Mouse (Mus musculus) T-helper 17 cell (primary cell): ENCODE measurements around the gene Med12.

Source experiments
- in situ Hi-C, 2 experiments: fragments of 300-600 bp; cut with MboI, MseI; formaldehyde crosslinking; loops; 1 replicate in 1 of 2; 2 replicates in 1 of 2; pipeline ENCODE4 v1.15.1; 2025; ENCODE audit warnings: high pct_unique_total_duplicates in 2 of 2

Med12 gene

GRCm38 (mm10) chrX:101273875-101274738, at the start of gene Med12:
Gene Med12, plus strand, starts transcription at chrX:101274030.
- in situ Hi-C loops, result no loop called here

GRCm38 (mm10) chrX:101245011-101245410, 28.8 kb upstream of the Med12 start:
- in situ Hi-C loops, result no loop called here

GRCm38 (mm10) chrX:101253952-101254729, 19.7 kb upstream of the Med12 start, which contains the start of gene Foxo4:
Gene Foxo4, plus strand, starts transcription at chrX:101254528.
- in situ Hi-C loops, result no loop called here

GRCm38 (mm10) chrX:101254740-101255139, 19.1 kb upstream of the Med12 start:
- in situ Hi-C loops, result loop anchor here in 1 of 2 experiments (5.0 kb wide), 1 partner anchor 78 kb away; no protein-coding TSS in a partner anchor

- in situ Hi-C loops, result loop anchor here in 1 of 2 experiments (5.0 kb wide), 1 partner anchor 76 kb away; no protein-coding TSS in a partner anchor
These were observed 17.2 kb upstream of the Med12 start for GRCm38 (mm10) chrX:101256603-101257002.

GRCm38 (mm10) chrX:101260441-101261325, 13.1 kb upstream of the Med12 start:
- in situ Hi-C loops, result no loop called here

GRCm38 (mm10) chrX:101263892-101264291, 9.9 kb upstream of the Med12 start, which contains the start of gene Gm614:
Gene Gm614, minus strand, starts transcription at chrX:101263992.
- in situ Hi-C loops, result no loop called here

GRCm38 (mm10) chrX:101266631-101267030, 7.2 kb upstream of the Med12 start:
- in situ Hi-C loops, result no loop called here

- in situ Hi-C loops, result no loop called here
These were observed 5.6 kb upstream of the Med12 start, which contains the start of gene Il2rg for GRCm38 (mm10) chrX:101268025-101268754. Gene Il2rg, minus strand, starts transcription at chrX:101268255.

GRCm38 (mm10) chrX:101268755-101269124, 5.1 kb upstream of the Med12 start, which contains the start of gene Gm20489:
Gene Gm20489, minus strand, starts transcription at chrX:101269023.
- in situ Hi-C loops, result no loop called here

- in situ Hi-C loops, result no loop called here
These were observed 420 bp upstream of the Med12 start for GRCm38 (mm10) chrX:101273410-101273809.

- in situ Hi-C loops, result no loop called here
These were observed 9.0 kb downstream of the Med12 start for GRCm38 (mm10) chrX:101282813-101283212.

GRCm38 (mm10) chrX:101285534-101285933, 11.7 kb downstream of the Med12 start:
- in situ Hi-C loops, result no loop called here

GRCm38 (mm10) chrX:101285953-101286670, 12.3 kb downstream of the Med12 start:
- in situ Hi-C loops, result no loop called here

GRCm38 (mm10) chrX:101287543-101287942, 13.7 kb downstream of the Med12 start:
- in situ Hi-C loops, result no loop called here

- in situ Hi-C loops, result no loop called here
These were observed 14.6 kb downstream of the Med12 start for GRCm38 (mm10) chrX:101288432-101288831.

- in situ Hi-C loops, result no loop called here
These were observed 15.2 kb downstream of the Med12 start for GRCm38 (mm10) chrX:101289037-101289436.

- in situ Hi-C loops, result no loop called here
These were observed 16.3 kb downstream of the Med12 start for GRCm38 (mm10) chrX:101290111-101290510.

- in situ Hi-C loops, result no loop called here
These were observed 25.2 kb downstream of the Med12 start, which contains the start of gene Nlgn3 for GRCm38 (mm10) chrX:101299055-101299454. Gene Nlgn3, plus strand, starts transcription at chrX:101299168.
